In the genomic region with DNA sequence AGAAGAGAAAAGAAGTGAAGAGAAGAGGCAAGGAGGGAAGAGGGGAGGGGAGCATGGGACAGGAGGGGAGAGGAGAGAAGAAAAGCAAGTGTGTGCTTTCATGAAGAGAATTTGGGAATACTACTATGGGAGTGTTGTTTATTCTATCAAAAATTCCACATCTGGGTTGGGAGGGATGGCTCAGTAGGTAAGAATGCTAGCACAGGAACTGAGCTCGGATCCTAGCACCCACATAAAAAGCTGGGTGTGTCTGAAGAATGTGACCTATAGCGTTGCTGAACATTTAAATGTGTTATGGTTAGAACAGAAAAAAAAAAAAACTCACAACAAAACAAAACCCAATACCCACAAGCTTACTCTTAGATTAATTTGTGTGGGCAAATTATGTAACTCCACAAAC, we compare ENCODE assay signal across 21 mouse cellular contexts.
DNase-seq lines count a peak whose midpoint lies in the region; ATAC-seq and TF ChIP-seq lines count a peak whose summit lies in the region.
"Had no signal": no experiment of that assay in that cellular context is flagged by ENCODE, and none has a peak within 500 bp of the region (broad histone marks: within the 10 kb centered on the region; RNA-seq: fewer than 3 reads in every experiment).

No protein-coding gene starts in this region.

- H3K4me2 ChIP-seq in liver, postnatal 0 days (ENCODE audit: low read depth, low read length) = no peak overlapping the region
- no peak overlapping the region for H3K4me2 ChIP-seq in midbrain, embryonic 16.5 days (ENCODE audit: low read length)

- no peak for TF ChIP-seq EP300 in liver, postnatal 0 days (IDR thresholded peaks at IDR 0.05; ENCODE audit: low read depth)

- H3K27me3 ChIP-seq in liver, postnatal 0 days (ENCODE audit: insufficient read depth, low read length) = no peaks in the 10 kb centered on the region
- no peaks in the 10 kb centered on the region for H3K27me3 ChIP-seq in midbrain, embryonic 16.5 days (ENCODE audit: control insufficient read depth, insufficient read depth, low read depth, low read length)
- H3K27me3 ChIP-seq: CH12.LX, Patski had no signal

- H3K4me3 ChIP-seq in liver, postnatal 0 days (ENCODE audit: low read depth, low read length) = no peak overlapping the region
- no peak overlapping the region for H3K4me3 ChIP-seq in midbrain, embryonic 16.5 days (ENCODE audit: low read depth, low read length)

- no peak for TF ChIP-seq CTCF in liver, postnatal 0 days (IDR thresholded peaks at IDR 0.05; ENCODE audit: low read depth)

- no peaks in the 10 kb centered on the region for H3K36me3 ChIP-seq in liver, postnatal 0 days (replicated peaks; ENCODE audit: insufficient read depth, low read length)
- no peaks in the 10 kb centered on the region for H3K36me3 ChIP-seq in midbrain, embryonic 16.5 days (ENCODE audit: control insufficient read depth, insufficient read depth, low read length)

- H3K4me1 ChIP-seq in liver, postnatal 0 days (ENCODE audit: insufficient read depth) = no peaks in the 10 kb centered on the region
- H3K4me1 ChIP-seq in midbrain, embryonic 16.5 days (ENCODE audit: control insufficient read depth, insufficient read depth, low read length) = peaks cover 2% of the 10 kb centered on the region; the same call in 1 of the 2 replicates

- no peak overlapping the region for H3K27ac ChIP-seq in liver, postnatal 0 days (ENCODE audit: low read depth)
- H3K27ac ChIP-seq in midbrain, embryonic 16.5 days (ENCODE audit: low read length) = no peak overlapping the region

- 54% methylated on average over 2 of the region's 2 CpGs for WGBS in liver, postnatal 0 days (ENCODE audit: insufficient replicate concordance)
- WGBS in midbrain, embryonic 16.5 days = 80% methylated on average over 2 of the region's 2 CpGs

- no peak for ATAC-seq in liver, postnatal 0 days
- ATAC-seq in midbrain, embryonic 16.5 days = no peak
- ATAC-seq: activated CD4-positive, CD25-positive, alpha-beta regulatory T cell, adult 4 months; CD4-positive, CD25-positive, alpha-beta regulatory T cell, adult 4 months; Patski had no signal

- DNase-seq in 3T3-L1 (ENCODE audit: low read depth, low spot score) = peak; percentile 75
- DNase-seq in NIH3T3 (ENCODE audit: low read depth) = peak; percentile 61
- no peak for DNase-seq in liver, postnatal 0 days
- DNase-seq: adrenal gland, adult 2 months; adrenal gland, adult 8-10 months; adrenal gland, postnatal 10 days; adrenal gland, postnatal 14 days; adrenal gland, postnatal 25 days; adrenal gland, postnatal 36 days; B cell, adult 2 months; cerebellum, adult 11 months; cerebellum, adult 11-12 months; cerebellum, adult 18-20 months; cerebellum, adult 2 months; cerebellum, adult 8-10 months had no signal

- no peak overlapping the region for H3K9ac ChIP-seq in liver, postnatal 0 days (replicated peaks)
- no peak overlapping the region for H3K9ac ChIP-seq in midbrain, embryonic 16.5 days (ENCODE audit: low read depth, low read length)

- H3K9me3 ChIP-seq in liver, postnatal 0 days (ENCODE audit: low read length) = no peaks in the 10 kb centered on the region
- H3K9me3 ChIP-seq in midbrain, embryonic 16.5 days (replicated peaks; ENCODE audit: control insufficient read depth, low read length, poor library complexity, severe bottlenecking) = no peaks in the 10 kb centered on the region
- H3K9me3 ChIP-seq: G1E had no signal
